Mouse (Mus musculus) heart, embryonic 14.5 days (tissue): ENCODE measurements around the gene Dmrt3. TPM values are rescaled to one million over a fixed set of nuclear protein-coding genes. Genes with fewer than 3 reads are reported as not detected.

Experiments used
- ATAC-seq: fragments of 200-750 bp; cut with Nextera tagmentation; 2 replicates; pipeline ENCODE4 v1.8.0; 2017; ENCODE audit warnings: low read depth, moderate TSS enrichment; ENCODE audit not compliant: insufficient number of reproducible peaks, insufficient read depth, low FRiP score
- H3K27ac ChIP-seq, 2 experiments: fragments of 200-500 bp in 1 of 2; fragments of 300-500 bp in 1 of 2; sonication (generic) in 1 of 2; replicated peaks in 1 of 2; 2 replicates each; pipeline ENCODE4 v1.5.1; 2012 to 2014; ENCODE audit warnings: low read depth in 2 of 2, low read length in 2 of 2, control low read depth in 1 of 2, mild to moderate bottlenecking in 1 of 2, mixed read lengths in 1 of 2; ENCODE audit not compliant: control insufficient read depth in 1 of 2, insufficient read depth in 1 of 2
- H3K27me3 ChIP-seq: fragments of 300-500 bp; sonication (generic); 2 replicates; pipeline ENCODE4 v1.6.1; 2014; ENCODE audit warnings: mild to moderate bottlenecking, low read length, control low read depth; ENCODE audit not compliant: control insufficient read depth, insufficient read depth
- H3K36me3 ChIP-seq: fragments of 300-500 bp; sonication (generic); 2 replicates; pipeline ENCODE4 v1.6.1; 2014; ENCODE audit warnings: mild to moderate bottlenecking, control low read depth, low read length, mixed read lengths; ENCODE audit not compliant: control insufficient read depth, insufficient read depth
- H3K4me1 ChIP-seq, 2 experiments: fragments of 200-500 bp in 1 of 2; fragments of 300-500 bp in 1 of 2; sonication (generic) in 1 of 2; 2 replicates each; pipeline ENCODE4 v1.6.1; 2012 to 2014; ENCODE audit warnings: low read length in 2 of 2, control low read depth in 1 of 2, mixed read lengths in 1 of 2; ENCODE audit not compliant: control insufficient read depth in 2 of 2, insufficient read depth in 2 of 2
- H3K4me2 ChIP-seq: fragments of 300-500 bp; sonication (generic); 2 replicates; pipeline ENCODE4 v1.6.1; 2014; ENCODE audit warnings: mild to moderate bottlenecking, low read length
- H3K4me3 ChIP-seq, 2 experiments: fragments of 200-500 bp in 1 of 2; fragments of 300-500 bp in 1 of 2; sonication (generic) in 1 of 2; 2 replicates each; pipeline ENCODE4 v1.5.1; 2012 to 2014; ENCODE audit warnings: low read length in 2 of 2, mild to moderate bottlenecking in 2 of 2, control low read depth in 1 of 2, low read depth in 1 of 2, moderate library complexity in 1 of 2; ENCODE audit not compliant: control insufficient read depth in 1 of 2, insufficient read depth in 1 of 2
- H3K9ac ChIP-seq: fragments of 300-500 bp; sonication (generic); 2 replicates; pipeline ENCODE4 v1.6.1; 2014; ENCODE audit warnings: mild to moderate bottlenecking, low read length
- H3K9me3 ChIP-seq: fragments of 300-500 bp; sonication (generic); 2 replicates; pipeline ENCODE4 v1.6.1; 2016; ENCODE audit warnings: low read length, control low read depth; ENCODE audit not compliant: control insufficient read depth
- WGBS: fragments of 180-500 bp; shearing (Covaris S2); extraction: QIAGEN DNeasy Blood & Tissue Kit; methylation state at CpG from one replicate; pipeline ENCODE4 v1.1.7; 2014; 5-methylcytosine and 5-hydroxymethylcytosine counted together
- polyA plus RNA-seq: library from polyadenylated mRNA; unstranded; fragments of >200 nt; fragmentation: Nextera tagmentation; extraction: Ambion mirVana; gene quantifications from 2 replicates; pipeline ENCODE4 v1.2.1, GENCODE M21; 2014

Gene Dmrt3
- polyA plus RNA-seq, 1 experiment from 2014 or later = 0.11 TPM

GRCm38 (mm10) chr19:25597717-25598232, 12.3 kb upstream of the Dmrt3 start:
- Histone ChIP-seq H3K4me3 (no peak overlapping the region), H3K36me3 (no peaks in the 10 kb centered on the region), H3K9me3 (no peaks in the 10 kb centered on the region), H3K27me3 (peaks cover 71% of the 10 kb centered on the region), H3K4me2 (no peak overlapping the region), H3K9ac (no peak overlapping the region), H3K27ac (no peak overlapping the region), H3K4me1 (no peaks in the 10 kb centered on the region)
- WGBS = 78% methylated on average over 3 of the region's 3 CpGs
- no peak for ATAC-seq

- no peak overlapping the region for H3K9ac ChIP-seq
- H3K4me1 ChIP-seq = no peaks in the 10 kb centered on the region
- H3K27ac ChIP-seq = no peak overlapping the region
- 10% methylated on average over 4 of the region's 4 CpGs for WGBS
- H3K27me3 ChIP-seq = peaks cover 77% of the 10 kb centered on the region
- no peak overlapping the region for H3K4me3 ChIP-seq
- H3K9me3 ChIP-seq = no peaks in the 10 kb centered on the region
- H3K36me3 ChIP-seq = no peaks in the 10 kb centered on the region
- ATAC-seq = no peak
- no peak overlapping the region for H3K4me2 ChIP-seq
Measured at GRCm38 (mm10) chr19:25598626-25599025, 11.5 kb upstream of the Dmrt3 start.

GRCm38 (mm10) chr19:25601966-25602365, 8.1 kb upstream of the Dmrt3 start:
- WGBS = 15% methylated on average over 8 of the region's 8 CpGs

GRCm38 (mm10) chr19:25607461-25608205, 2.5 kb upstream of the Dmrt3 start:
- Histone ChIP-seq H3K4me3 (no peak overlapping the region), H3K4me2 (no peak overlapping the region), H3K27me3 (peaks cover 96% of the 10 kb centered on the region), H3K4me1 (peaks cover 2 to 28% of the 10 kb centered on the region in 2 experiments; a peak in 3 of 4 replicates), H3K36me3 (no peaks in the 10 kb centered on the region), H3K27ac (no peak overlapping the region), H3K9me3 (no peaks in the 10 kb centered on the region), H3K9ac (no peak overlapping the region)
- WGBS = 1% methylated on average over 21 of the region's 21 CpGs
- no peak for ATAC-seq

More at GRCm38 (mm10) chr19:25601966-25602365, 8.1 kb upstream of the Dmrt3 start:
- H3K9me3 ChIP-seq = no peaks in the 10 kb centered on the region
- H3K4me3 ChIP-seq = no peak overlapping the region
- ATAC-seq = no peak
- no peaks in the 10 kb centered on the region for H3K36me3 ChIP-seq
- H3K9ac ChIP-seq = no peak overlapping the region
- no peak overlapping the region for H3K27ac ChIP-seq
- H3K4me2 ChIP-seq = no peak overlapping the region
- H3K4me1 ChIP-seq = peaks cover 2 to 10% of the 10 kb centered on the region in 2 experiments; a peak in 2 of 4 replicates
- peaks cover 94% of the 10 kb centered on the region for H3K27me3 ChIP-seq

- H3K4me1 ChIP-seq = peaks cover 2 to 28% of the 10 kb centered on the region in 2 experiments; a peak in 3 of 4 replicates
- no peak overlapping the region for H3K9ac ChIP-seq
- H3K36me3 ChIP-seq = no peaks in the 10 kb centered on the region
- H3K4me2 ChIP-seq = no peak overlapping the region
- peaks cover 98% of the 10 kb centered on the region for H3K27me3 ChIP-seq
- H3K9me3 ChIP-seq = no peaks in the 10 kb centered on the region
- no peak overlapping the region for H3K27ac ChIP-seq
- no peak overlapping the region for H3K4me3 ChIP-seq
- 6% methylated on average over 7 of the region's 7 CpGs for WGBS
- no peak for ATAC-seq
Measured at GRCm38 (mm10) chr19:25608206-25608580, 1.9 kb upstream of the Dmrt3 start.

GRCm38 (mm10) chr19:25608961-25609850, 895 bp upstream of the Dmrt3 start:
- Histone ChIP-seq H3K9me3 (no peaks in the 10 kb centered on the region), H3K4me2 (no peak overlapping the region), H3K36me3 (no peaks in the 10 kb centered on the region), H3K4me1 (peaks cover 2 to 28% of the 10 kb centered on the region in 2 experiments; a peak in 3 of 4 replicates), H3K27me3 (peaks cover 98% of the 10 kb centered on the region), H3K9ac (no peak overlapping the region), H3K4me3 (no peak overlapping the region), H3K27ac (no peak overlapping the region)
- no peak for ATAC-seq
- WGBS = 2% methylated on average over 33 of the region's 33 CpGs

GRCm38 (mm10) chr19:25610411-25611111, 460 bp downstream of the Dmrt3 start:
- ATAC-seq = no peak
- no peaks in the 10 kb centered on the region for H3K36me3 ChIP-seq
- no peak overlapping the region for H3K27ac ChIP-seq
- H3K9me3 ChIP-seq = no peaks in the 10 kb centered on the region
- no peak overlapping the region for H3K9ac ChIP-seq
- H3K27me3 ChIP-seq = peaks cover 98% of the 10 kb centered on the region
- H3K4me1 ChIP-seq = peaks cover 2 to 25% of the 10 kb centered on the region in 2 experiments; a peak in 3 of 4 replicates
- peak overlapping the region; percentile 14 to 42 for H3K4me3 ChIP-seq
- under 1% methylated on average over 65 of the region's 71 CpGs for WGBS
- peak overlapping the region; percentile 68 for H3K4me2 ChIP-seq
